Mouse (Mus musculus) gastrocnemius, postnatal 4 days (tissue): ENCODE results near the gene Grm7. TPM values are rescaled to one million over a fixed set of nuclear protein-coding genes. Genes with fewer than 3 reads are reported as not detected.

ENCODE experiments used
- DNase-seq, 2 experiments: peaks; one replicate each; pipeline ENCODE4 v3.0.0; 2021 to 2022; ENCODE audit warnings: low spot score in 2 of 2, mixed read lengths in 2 of 2
- total RNA-seq, 2 experiments: library from RNA; stranded (reverse); gene quantifications; 2 replicates each; pipeline ENCODE4 v1.2.3; 2021

Gene Grm7
- total RNA-seq, 2 experiments from 2014 or later = 0.10 to 0.17 TPM

GRCm38 (mm10) chr6:111529985-111530384, 884.6 kb downstream of the Grm7 start:
- DNase-seq = no peak

- DNase-seq = no peak
Measured at GRCm38 (mm10) chr6:111558588-111558987, 913.2 kb downstream of the Grm7 start.

GRCm38 (mm10) chr6:111559459-111559858, 914.1 kb downstream of the Grm7 start:
- no peak for DNase-seq

GRCm38 (mm10) chr6:111561347-111561746, 916.0 kb downstream of the Grm7 start:
- no peak for DNase-seq

- no peak for DNase-seq
Measured at GRCm38 (mm10) chr6:111571471-111572088, 926.2 kb downstream of the Grm7 start.

- DNase-seq = peak; percentile 33 to 70
Measured at GRCm38 (mm10) chr6:111584851-111585250, 939.5 kb downstream of the Grm7 start.

- DNase-seq = no peak
Measured at GRCm38 (mm10) chr6:111587572-111587971, 942.2 kb downstream of the Grm7 start.

GRCm38 (mm10) chr6:111601892-111602654, 956.7 kb downstream of the Grm7 start:
- DNase-seq = no peak

- no peak for DNase-seq
Measured at GRCm38 (mm10) chr6:111610396-111610795, 965.0 kb downstream of the Grm7 start.

GRCm38 (mm10) chr6:111613834-111614233, 968.5 kb downstream of the Grm7 start:
- DNase-seq = peak in 1 of 2 experiments; percentile 14
